Mouse (Mus musculus) heart, adult 9 months (tissue): ENCODE data around the gene Sfr1.
A peak's percentile ranks its signal among the peaks of the same experiment; 100 is the strongest.

ENCODE experiments used
- DNase-seq, 2 experiments: peaks; one replicate each; pipeline ENCODE4 v3.0.0; 2022; ENCODE audit warnings: low spot score in 2 of 2

The Sfr1 gene

GRCm38 (mm10) chr19:47731071-47731881, at the start of gene Sfr1:
Sfr1 (plus strand) TSS chr19:47731682.
- DNase-seq, result peak; percentile 99

GRCm38 (mm10) chr19:47689592-47689991, 41.9 kb upstream of the Sfr1 start:
- DNase-seq, result no peak

- no peak for DNase-seq
Observed at GRCm38 (mm10) chr19:47691994-47692393, 39.5 kb upstream of the Sfr1 start, which contains the start of gene Col17a1. Col17a1 (minus strand) TSS chr19:47692094.

- no peak for DNase-seq
Observed at GRCm38 (mm10) chr19:47695725-47696124, 35.8 kb upstream of the Sfr1 start.

- DNase-seq, result no peak
Observed at GRCm38 (mm10) chr19:47696411-47696810, 35.1 kb upstream of the Sfr1 start.

GRCm38 (mm10) chr19:47697067-47697466, 34.4 kb upstream of the Sfr1 start:
- no peak for DNase-seq

GRCm38 (mm10) chr19:47698266-47698665, 33.2 kb upstream of the Sfr1 start:
- no peak for DNase-seq

GRCm38 (mm10) chr19:47699743-47700142, 31.7 kb upstream of the Sfr1 start:
- DNase-seq, result peak in 1 of 2 experiments; percentile 3

GRCm38 (mm10) chr19:47700509-47700908, 31.0 kb upstream of the Sfr1 start:
- no peak for DNase-seq

GRCm38 (mm10) chr19:47705080-47705771, 26.3 kb upstream of the Sfr1 start:
- DNase-seq, result no peak

- no peak for DNase-seq
Observed at GRCm38 (mm10) chr19:47705772-47706309, 25.6 kb upstream of the Sfr1 start.

GRCm38 (mm10) chr19:47710376-47710775, 21.1 kb upstream of the Sfr1 start:
- no peak for DNase-seq

GRCm38 (mm10) chr19:47713457-47713856, 18.0 kb upstream of the Sfr1 start:
- no peak for DNase-seq

- no peak for DNase-seq
Observed at GRCm38 (mm10) chr19:47716144-47716543, 15.3 kb upstream of the Sfr1 start.

GRCm38 (mm10) chr19:47719147-47719546, 12.3 kb upstream of the Sfr1 start:
- no peak for DNase-seq

- DNase-seq, result no peak
Observed at GRCm38 (mm10) chr19:47722471-47722870, 9.0 kb upstream of the Sfr1 start.

GRCm38 (mm10) chr19:47724903-47725302, 6.6 kb upstream of the Sfr1 start:
- no peak for DNase-seq

- DNase-seq, result no peak
Observed at GRCm38 (mm10) chr19:47725643-47726140, 5.8 kb upstream of the Sfr1 start.

- DNase-seq, result peak; percentile 84 to 85
Observed at GRCm38 (mm10) chr19:47730691-47731070, 801 bp upstream of the Sfr1 start.

- peak; percentile 27 to 30 for DNase-seq
Observed at GRCm38 (mm10) chr19:47731931-47732330, 449 bp downstream of the Sfr1 start.

GRCm38 (mm10) chr19:47747072-47747471, 15.6 kb downstream of the Sfr1 start:
- DNase-seq, result no peak

GRCm38 (mm10) chr19:47748950-47749349, 17.5 kb downstream of the Sfr1 start:
- DNase-seq, result no peak

GRCm38 (mm10) chr19:47750391-47750790, 18.9 kb downstream of the Sfr1 start:
- DNase-seq, result no peak
